Mouse (Mus musculus): ENCODE results near the gene Bco1. TPM values are rescaled to one million over a fixed set of nuclear protein-coding genes. Genes with fewer than 3 reads are reported as not detected.

Gene Bco1
- polyA plus RNA-seq, 1 experiment from 2014 or later = not detected

GRCm38 (mm10) chr8:117082399-117082872, 13.2 kb upstream of the Bco1 start, which contains the start of gene Pkd1l2:
Pkd1l2 (minus strand) TSS chr8:117082449.
- Histone ChIP-seq H3K4me1 (ENCODE audit: control insufficient read depth, insufficient read depth, low read length) (no peaks in the 10 kb centered on the region), H3K9me3 (ENCODE audit: control insufficient read depth, low read length) (no peaks in the 10 kb centered on the region), H3K4me2 (ENCODE audit: low read length) (no peak within 1 kb of the TSS), H3K4me3 (replicated peaks; ENCODE audit: low read depth, low read length) (no peak within 1 kb of the TSS), H3K9ac (replicated peaks; ENCODE audit: low read length) (no peak within 1 kb of the TSS), H3K36me3 (ENCODE audit: control insufficient read depth, insufficient read depth, low read length) (no peaks in the 10 kb centered on the region), H3K27ac (replicated peaks; ENCODE audit: low read depth, low read length) (no peak within 1 kb of the TSS), H3K27me3 (ENCODE audit: control insufficient read depth, insufficient read depth, low read length) (no peaks in the 10 kb centered on the region)
- ATAC-seq (ENCODE audit: low FRiP score, low TSS enrichment) (no peak), DNase-seq (no peak)
- WGBS = 86% methylated on average over 8 of the region's 8 CpGs

- Histone ChIP-seq H3K27me3 (ENCODE audit: control insufficient read depth, insufficient read depth, low read length) (no peaks in the 10 kb centered on the region), H3K4me2 (ENCODE audit: low read length) (no peak overlapping the region), H3K36me3 (ENCODE audit: control insufficient read depth, insufficient read depth, low read length) (no peaks in the 10 kb centered on the region), H3K4me3 (replicated peaks; ENCODE audit: low read depth, low read length) (no peak overlapping the region), H3K4me1 (ENCODE audit: control insufficient read depth, insufficient read depth, low read length) (no peaks in the 10 kb centered on the region), H3K9ac (replicated peaks; ENCODE audit: low read length) (no peak overlapping the region), H3K9me3 (ENCODE audit: control insufficient read depth, low read length) (no peaks in the 10 kb centered on the region), H3K27ac (replicated peaks; ENCODE audit: low read depth, low read length) (no peak overlapping the region)
- 84% methylated on average over 9 of the region's 9 CpGs for WGBS
- ATAC-seq (ENCODE audit: low FRiP score, low TSS enrichment) (no peak), DNase-seq (no peak)
Observed at GRCm38 (mm10) chr8:117082947-117083559, 12.6 kb upstream of the Bco1 start.

GRCm38 (mm10) chr8:117085521-117085920, 10.1 kb upstream of the Bco1 start:
- DNase-seq (no peak), ATAC-seq (ENCODE audit: low FRiP score, low TSS enrichment) (no peak)
- H3K27ac ChIP-seq (replicated peaks; ENCODE audit: low read depth, low read length) = no peak overlapping the region
- no peaks in the 10 kb centered on the region for H3K9me3 ChIP-seq (ENCODE audit: control insufficient read depth, low read length)
- H3K4me2 ChIP-seq (ENCODE audit: low read length) = no peak overlapping the region
- H3K27me3 ChIP-seq (ENCODE audit: control insufficient read depth, insufficient read depth, low read length) = no peaks in the 10 kb centered on the region
- 67% methylated on average over 8 of the region's 8 CpGs for WGBS
- no peaks in the 10 kb centered on the region for H3K36me3 ChIP-seq (ENCODE audit: control insufficient read depth, insufficient read depth, low read length)
- H3K9ac ChIP-seq (replicated peaks; ENCODE audit: low read length) = no peak overlapping the region
- H3K4me1 ChIP-seq (ENCODE audit: control insufficient read depth, insufficient read depth, low read length) = no peaks in the 10 kb centered on the region
- no peak overlapping the region for H3K4me3 ChIP-seq (replicated peaks; ENCODE audit: low read depth, low read length)

- Histone ChIP-seq H3K4me1 (ENCODE audit: control insufficient read depth, insufficient read depth, low read length) (no peaks in the 10 kb centered on the region), H3K9ac (replicated peaks; ENCODE audit: low read length) (no peak overlapping the region), H3K4me2 (ENCODE audit: low read length) (no peak overlapping the region), H3K4me3 (replicated peaks; ENCODE audit: low read depth, low read length) (no peak overlapping the region), H3K36me3 (ENCODE audit: control insufficient read depth, insufficient read depth, low read length) (no peaks in the 10 kb centered on the region), H3K27ac (replicated peaks; ENCODE audit: low read depth, low read length) (no peak overlapping the region), H3K9me3 (ENCODE audit: control insufficient read depth, low read length) (no peaks in the 10 kb centered on the region), H3K27me3 (ENCODE audit: control insufficient read depth, insufficient read depth, low read length) (no peaks in the 10 kb centered on the region)
- ATAC-seq (ENCODE audit: low FRiP score, low TSS enrichment) (no peak), DNase-seq (no peak)
Observed at GRCm38 (mm10) chr8:117087036-117087435, 8.6 kb upstream of the Bco1 start.

GRCm38 (mm10) chr8:117089802-117090201, 5.9 kb upstream of the Bco1 start:
- no peak overlapping the region for H3K4me3 ChIP-seq (replicated peaks; ENCODE audit: low read depth, low read length)
- 93% methylated on average over 4 of the region's 4 CpGs for WGBS
- no peaks in the 10 kb centered on the region for H3K4me1 ChIP-seq (ENCODE audit: control insufficient read depth, insufficient read depth, low read length)
- ATAC-seq (ENCODE audit: low FRiP score, low TSS enrichment) = no peak
- no peak overlapping the region for H3K9ac ChIP-seq (replicated peaks; ENCODE audit: low read length)
- no peaks in the 10 kb centered on the region for H3K36me3 ChIP-seq (ENCODE audit: control insufficient read depth, insufficient read depth, low read length)
- H3K9me3 ChIP-seq (ENCODE audit: control insufficient read depth, low read length) = no peaks in the 10 kb centered on the region
- no peak for DNase-seq
- no peak overlapping the region for H3K4me2 ChIP-seq (ENCODE audit: low read length)
- no peak overlapping the region for H3K27ac ChIP-seq (replicated peaks; ENCODE audit: low read depth, low read length)
- H3K27me3 ChIP-seq (ENCODE audit: control insufficient read depth, insufficient read depth, low read length) = no peaks in the 10 kb centered on the region

- DNase-seq (no peak), ATAC-seq (ENCODE audit: low FRiP score, low TSS enrichment) (no peak)
- no peaks in the 10 kb centered on the region for H3K36me3 ChIP-seq (ENCODE audit: control insufficient read depth, insufficient read depth, low read length)
- 67% methylated on average over 5 of the region's 5 CpGs for WGBS
- 0 out of 2 replicates have a peak, but pooled peaks cover 5% of the 10 kb centered on the region for H3K4me1 ChIP-seq (ENCODE audit: control insufficient read depth, insufficient read depth, low read length)
- H3K9ac ChIP-seq (replicated peaks; ENCODE audit: low read length) = no peak overlapping the region
- H3K27ac ChIP-seq (replicated peaks; ENCODE audit: low read depth, low read length) = no peak overlapping the region
- H3K4me2 ChIP-seq (ENCODE audit: low read length) = no peak overlapping the region
- 0 out of 2 replicates have a peak, but pooled peaks cover under 1% of the 10 kb centered on the region for H3K9me3 ChIP-seq (ENCODE audit: control insufficient read depth, low read length)
- no peaks in the 10 kb centered on the region for H3K27me3 ChIP-seq (ENCODE audit: control insufficient read depth, insufficient read depth, low read length)
- H3K4me3 ChIP-seq (replicated peaks; ENCODE audit: low read depth, low read length) = no peak overlapping the region
Observed at GRCm38 (mm10) chr8:117094053-117094452, 1.6 kb upstream of the Bco1 start.

- no peaks in the 10 kb centered on the region for H3K36me3 ChIP-seq (ENCODE audit: control insufficient read depth, insufficient read depth, low read length)
- no peak overlapping the region for H3K9ac ChIP-seq (replicated peaks; ENCODE audit: low read length)
- no peak overlapping the region for H3K4me3 ChIP-seq (replicated peaks; ENCODE audit: low read depth, low read length)
- 76% methylated on average over 10 of the region's 10 CpGs for WGBS
- ATAC-seq (ENCODE audit: low FRiP score, low TSS enrichment) = no peak
- H3K9me3 ChIP-seq (ENCODE audit: control insufficient read depth, low read length) = peaks cover 7% of the 10 kb centered on the region; the same call in 1 of the 2 replicates
- H3K27me3 ChIP-seq (ENCODE audit: control insufficient read depth, insufficient read depth, low read length) = no peaks in the 10 kb centered on the region
- 0 out of 2 replicates have a peak, but pooled peaks cover 5% of the 10 kb centered on the region for H3K4me1 ChIP-seq (ENCODE audit: control insufficient read depth, insufficient read depth, low read length)
- no peak for DNase-seq
- H3K4me2 ChIP-seq (ENCODE audit: low read length) = 0 out of 2 replicates have a peak overlapping the region, but pooled peaks have one; percentile 8
- peak overlapping the region; percentile 52; the same call in 1 of the 2 replicates for H3K27ac ChIP-seq (replicated peaks; ENCODE audit: low read depth, low read length)
Observed at GRCm38 (mm10) chr8:117097051-117097563, 1.5 kb downstream of the Bco1 start.

GRCm38 (mm10) chr8:117097564-117098191, 2.0 kb downstream of the Bco1 start:
- 0 out of 2 replicates have a peak, but pooled peaks cover 5% of the 10 kb centered on the region for H3K4me1 ChIP-seq (ENCODE audit: control insufficient read depth, insufficient read depth, low read length)
- H3K9me3 ChIP-seq (ENCODE audit: control insufficient read depth, low read length) = peaks cover 7% of the 10 kb centered on the region; the same call in 1 of the 2 replicates
- DNase-seq = peak; percentile 75
- H3K27ac ChIP-seq (replicated peaks; ENCODE audit: low read depth, low read length) = peak overlapping the region; percentile 52; the same call in 1 of the 2 replicates
- peak; percentile 58 for ATAC-seq (ENCODE audit: low FRiP score, low TSS enrichment)
- no peak overlapping the region for H3K4me3 ChIP-seq (replicated peaks; ENCODE audit: low read depth, low read length)
- no peak overlapping the region for H3K9ac ChIP-seq (replicated peaks; ENCODE audit: low read length)
- no peaks in the 10 kb centered on the region for H3K36me3 ChIP-seq (ENCODE audit: control insufficient read depth, insufficient read depth, low read length)
- WGBS = 46% methylated on average over 11 of the region's 11 CpGs
- H3K27me3 ChIP-seq (ENCODE audit: control insufficient read depth, insufficient read depth, low read length) = no peaks in the 10 kb centered on the region
- H3K4me2 ChIP-seq (ENCODE audit: low read length) = peak overlapping the region; percentile 8; the same call in 1 of the 2 replicates

All from midbrain, embryonic 14.5 days (tissue).